Mouse (Mus musculus) bone marrow macrophage, adult 2 months (primary cell): ENCODE results near the gene Pepd.

ENCODE experiments used
- CTCF ChIP-seq: IDR thresholded peaks from 2 replicates; pipeline ENCODE4 v1.5.1; 2012; ENCODE audit warnings: low read depth, mild to moderate bottlenecking, low read length, moderate library complexity
- POLR2A ChIP-seq: IDR thresholded peaks from 2 replicates; pipeline ENCODE4 v1.6.1; 2012; ENCODE audit warnings: mild to moderate bottlenecking, low read depth, low read length, borderline replicate concordance

- no peak for TF ChIP-seq CTCF
- TF ChIP-seq POLR2A = no peak
Measured at GRCm38 (mm10) chr7:34943581-34944123, 31.5 kb downstream of the Pepd start.
